Mouse (Mus musculus) kidney, adult 2 months (tissue): ENCODE results near the gene Hist1h2bh.
"Not testable (repeated sequence)": the region's sequence is repeated elsewhere in the genome, so short reads cannot be mapped to it uniquely, and the experiment has no call there.

Experiments
- CTCF ChIP-seq: fragments of 200-500 bp; conservative IDR thresholded peaks from 2 replicates; pipeline ENCODE4 v1.5.1; 2011; ENCODE audit warnings: low read depth, mild to moderate bottlenecking, control low read depth, low read length, moderate library complexity, mixed read lengths; ENCODE audit not compliant: insufficient read depth, insufficient read length
- POLR2A ChIP-seq: fragments of 200-500 bp; IDR thresholded peaks from one replicate; pipeline ENCODE4 v1.6.1; 2011; ENCODE audit warnings: low read depth, low read length, control low read depth

DNA sequence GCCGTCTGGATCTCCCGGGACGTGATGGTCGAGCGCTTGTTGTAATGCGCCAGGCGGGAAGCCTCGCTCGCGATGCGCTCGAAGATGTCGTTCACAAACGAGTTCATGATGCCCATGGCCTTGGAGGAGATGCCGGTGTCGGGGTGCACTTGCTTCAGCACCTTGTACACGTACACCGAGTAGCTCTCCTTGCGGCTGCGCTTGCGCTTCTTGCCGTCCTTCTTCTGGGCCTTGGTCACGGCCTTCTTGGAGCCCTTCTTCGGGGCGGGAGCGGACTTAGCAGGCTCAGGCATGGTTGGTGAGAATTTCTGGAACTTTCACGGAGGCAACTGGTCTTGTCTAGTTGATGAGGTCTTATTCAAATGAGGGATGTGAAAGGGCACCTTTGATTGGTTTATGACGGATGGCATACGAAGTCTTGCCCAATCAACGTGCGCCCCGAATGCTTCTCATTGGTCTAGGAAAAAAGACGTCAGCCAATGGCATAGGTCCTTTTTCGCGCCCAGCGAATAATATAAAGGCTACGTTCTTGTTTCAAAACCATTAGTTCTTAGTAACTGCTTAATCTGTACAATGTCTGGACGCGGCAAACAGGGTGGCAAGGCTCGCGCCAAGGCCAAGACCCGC is 30.8 kb upstream of the Hist1h2bh start, which contains the start of the genes Hist1h2bf and Hist1h2ad:
- TF ChIP-seq POLR2A, CTCF: not testable (repeated sequence)
